Mouse (Mus musculus): Measurements from ENCODE around the gene B4galt2.

DNA sequence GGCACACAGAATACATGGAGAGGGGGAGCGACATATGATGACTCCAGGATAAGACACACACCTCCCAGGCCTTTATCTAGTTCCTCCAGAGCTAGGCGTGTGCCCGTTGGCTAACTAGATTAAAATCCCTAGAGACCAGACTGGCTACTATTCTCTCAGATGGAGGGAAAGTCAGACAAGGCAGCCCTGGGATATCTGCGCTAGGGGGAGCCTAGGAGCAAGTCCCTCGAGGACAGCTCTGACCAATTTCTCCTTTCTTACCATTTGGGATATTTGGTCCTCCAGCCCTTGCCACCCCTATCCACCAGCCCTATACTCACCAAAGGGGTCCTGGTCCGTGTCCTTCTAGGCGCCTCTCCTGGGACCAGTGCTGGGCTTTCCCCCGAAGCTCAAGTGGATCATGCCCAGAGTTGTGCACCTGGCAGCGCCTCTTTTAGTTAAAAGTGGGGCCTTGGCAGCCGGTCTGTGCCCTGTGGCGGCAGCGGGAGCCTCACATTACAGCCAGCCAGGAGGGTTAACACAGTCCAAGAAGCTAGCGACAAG is 45.5 kb upstream of the B4galt2 start:
- TF ChIP-seq CTCF (IDR thresholded peaks at IDR 0.05 in 2 of 3, conservative IDR thresholded peaks at IDR 0.05 in 1 of 3; ENCODE audit: control insufficient read depth in 1 of 3, insufficient read depth in 1 of 3, low read depth in 2 of 3, low read length in 3 of 3, poor library complexity in 1 of 3, severe bottlenecking in 1 of 3) (peak; percentile 55 to 76 (median 65)), POLR2A (IDR thresholded peaks at IDR 0.05; ENCODE audit: control insufficient read depth in 1 of 2, insufficient read depth in 1 of 2, low read depth in 1 of 2, low read length in 2 of 2, poor library complexity in 1 of 2) (no peak), POLR2AphosphoS2 (IDR thresholded peaks at IDR 0.05; ENCODE audit: low read length) (no peak), MAFK (IDR thresholded peaks at IDR 0.05; ENCODE audit: borderline replicate concordance, low read depth, low read length) (no peak), NELFE (IDR thresholded peaks at IDR 0.05; ENCODE audit: low read depth, low read length) (no peak), GATA1 (IDR thresholded peaks at IDR 0.05; ENCODE audit: low read depth, low read length) (peak; percentile 95), USF1 (IDR thresholded peaks at IDR 0.05; ENCODE audit: low read depth, low read length) (no peak), EP300 (IDR thresholded peaks at IDR 0.05; ENCODE audit: low read depth in 1 of 2, low read length in 2 of 2) (peak; percentile 94 to 97), ZKSCAN1 (IDR thresholded peaks at IDR 0.05; ENCODE audit: low read depth, low read length) (no peak), SIN3A (IDR thresholded peaks at IDR 0.05; ENCODE audit: low read length) (peak; percentile 55; the same call in 1 of the 2 replicates), CHD2 (IDR thresholded peaks at IDR 0.05; ENCODE audit: low read length) (no peak), RCOR1 (IDR thresholded peaks at IDR 0.05; ENCODE audit: low read depth, low read length) (peak; percentile 73)
